Mouse (Mus musculus) mouse trophoblast stem cell (cell line): ENCODE measurements around the gene Prtn3.

Experiments used
- in situ Hi-C, 2 experiments: fragments of 300-500 bp; cut with MseI, MboI; formaldehyde crosslinking; loops; 2 replicates in 1 of 2; 3 replicates in 1 of 2; pipeline ENCODE4 v1.15.1; 2025

The Prtn3 gene

DNA sequence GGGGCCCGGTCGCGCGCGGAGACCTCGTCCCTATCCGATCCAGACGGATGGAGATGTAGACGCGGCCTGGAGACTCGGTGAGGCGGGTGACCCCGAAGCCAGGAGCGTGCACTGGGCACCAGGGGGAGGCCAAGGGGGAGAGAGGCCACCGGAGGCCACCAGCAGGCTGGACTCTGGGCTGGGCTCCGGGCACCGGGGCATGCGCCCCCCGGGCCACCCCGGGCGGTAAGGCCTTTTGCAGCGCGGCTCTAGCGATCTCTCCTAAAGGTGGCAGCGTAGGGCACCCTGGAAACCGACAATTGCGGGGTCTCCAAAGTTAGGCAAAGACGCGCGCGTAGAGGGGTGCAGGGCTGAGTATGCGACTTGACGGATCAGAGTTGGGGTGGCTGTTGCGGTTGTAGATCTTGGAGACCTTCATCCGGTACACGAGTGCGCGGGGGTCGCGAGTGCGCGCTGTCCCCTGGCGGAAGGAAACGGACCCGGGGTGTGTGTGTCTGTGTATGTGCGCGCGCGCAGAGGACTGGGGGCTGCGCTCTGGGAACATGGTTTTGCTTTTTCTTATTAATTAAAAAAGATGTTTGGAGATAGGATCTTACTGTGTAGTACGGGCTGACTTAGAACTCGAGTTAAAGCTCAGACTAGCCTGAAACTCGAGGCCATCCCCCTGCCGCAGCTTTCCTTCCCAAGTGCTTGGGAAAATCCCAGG, 53.2 kb downstream of the Prtn3 start:
- in situ Hi-C loops, result no loop called here

GRCm38 (mm10) chr10:79928030-79928694, 53.9 kb downstream of the Prtn3 start:
- in situ Hi-C loops, result no loop called here

DNA sequence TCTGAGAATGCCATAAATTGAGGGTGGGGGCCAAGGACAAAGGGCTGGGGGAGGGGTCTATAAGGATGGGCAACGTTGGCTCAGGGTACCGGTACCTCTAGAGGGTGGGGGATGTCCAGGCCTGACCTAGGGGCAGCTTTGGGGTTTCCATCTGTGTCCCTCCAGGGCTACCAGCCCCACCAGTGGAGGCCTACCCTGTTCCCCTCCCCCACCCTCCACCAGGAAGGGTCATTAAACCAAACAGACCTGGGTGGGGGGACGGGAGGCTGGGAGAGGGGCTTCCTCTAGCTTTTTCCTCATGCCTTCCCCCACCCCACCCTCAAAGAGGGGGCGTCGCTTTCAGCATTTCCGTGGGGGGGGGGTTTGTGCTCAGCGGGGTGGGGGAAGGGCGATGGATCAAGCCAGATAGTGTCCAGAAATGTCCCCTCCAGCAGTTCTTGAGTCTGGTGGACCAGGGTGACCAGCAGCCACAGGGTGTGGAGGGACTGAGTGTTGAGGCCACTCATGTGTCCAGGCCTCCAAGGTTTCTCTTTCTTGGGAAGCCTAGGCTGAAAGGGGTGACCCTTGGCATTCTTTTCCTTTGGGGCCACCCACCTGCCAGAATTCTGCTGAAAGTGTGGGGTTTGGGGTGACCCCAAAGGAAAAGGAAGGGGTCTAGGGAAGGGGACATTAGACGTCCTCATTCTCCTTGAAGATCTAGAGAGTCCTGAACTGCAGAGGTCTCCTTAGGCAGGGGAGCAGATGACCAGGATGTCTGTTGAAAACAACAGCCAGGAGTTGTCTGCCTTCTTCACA, 54.8 kb downstream of the Prtn3 start:
- in situ Hi-C loops, result no loop called here

DNA sequence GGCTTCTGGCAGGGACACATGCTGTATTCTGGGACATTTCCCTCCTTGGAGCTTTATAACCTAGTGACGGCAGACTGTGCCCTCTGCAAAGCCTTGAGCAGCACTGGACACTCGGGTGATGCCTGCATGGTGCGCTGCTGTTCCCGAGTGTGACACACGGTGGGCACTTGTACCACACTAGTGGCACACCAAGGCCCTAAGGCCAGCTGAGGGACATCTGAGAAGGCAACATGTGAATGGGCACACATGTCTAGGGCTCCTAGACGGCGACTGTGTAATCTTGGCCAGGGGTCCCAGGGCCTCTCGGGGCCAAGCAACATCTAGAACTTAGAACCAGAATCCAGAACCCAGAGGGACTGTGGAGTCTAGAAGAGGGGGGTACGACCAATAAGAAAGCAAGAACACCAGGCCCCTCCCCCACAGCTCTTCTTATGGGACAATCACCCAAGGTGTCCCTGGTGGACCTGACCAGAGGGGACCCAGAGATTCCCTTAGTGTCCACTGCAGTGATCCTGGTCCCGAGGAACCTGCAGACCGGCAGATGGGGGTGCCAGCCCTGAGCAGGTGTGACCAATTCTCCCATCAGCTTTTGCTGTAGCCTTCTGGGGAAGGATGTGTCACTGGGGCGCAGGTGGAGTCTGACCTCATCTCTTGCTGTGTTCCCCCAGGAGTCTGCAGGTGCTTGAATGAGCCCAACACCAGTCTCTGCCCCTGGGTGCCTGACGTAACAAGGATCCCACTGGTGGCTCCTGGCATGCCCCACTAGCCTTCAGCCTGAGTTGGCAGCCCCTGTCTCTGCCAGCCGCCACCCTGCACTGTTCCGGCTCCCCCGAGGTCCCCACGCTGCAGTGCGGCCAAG, 55.9 kb downstream of the Prtn3 start:
- in situ Hi-C loops, result no loop called here

DNA sequence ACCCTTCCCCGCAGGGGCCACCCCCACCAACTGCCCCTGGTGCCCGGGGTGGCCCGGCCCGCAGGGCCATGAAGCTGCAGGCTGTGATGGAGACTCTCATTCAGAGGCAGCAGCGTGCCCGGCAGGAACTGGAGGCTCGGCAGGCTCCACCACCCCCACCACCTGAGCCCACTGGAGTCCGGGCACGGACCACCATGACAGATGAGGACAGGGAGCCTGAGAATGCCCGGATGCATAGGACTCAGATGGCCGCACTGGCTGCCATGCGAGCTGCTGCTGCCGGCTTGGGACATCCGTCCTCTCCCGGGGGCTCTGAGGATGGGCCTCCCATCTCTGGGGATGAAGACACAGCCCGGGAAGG, 56.5 kb downstream of the Prtn3 start:
- in situ Hi-C loops, result no loop called here

- in situ Hi-C loops, result no loop called here
Measured at GRCm38 (mm10) chr10:79931797-79932196, 57.5 kb downstream of the Prtn3 start.

GRCm38 (mm10) chr10:79932736-79933135, 58.5 kb downstream of the Prtn3 start:
- in situ Hi-C loops, result no loop called here
